Mouse (Mus musculus): ENCODE measurements around the gene Hip1.

GRCm38 (mm10) chr5:135463380-135463779 lies 81.5 kb downstream of the Hip1 start:
- no peak for TF ChIP-seq CTCF (IDR thresholded peaks at IDR 0.05; ENCODE audit: low read depth, low read length)
- TF ChIP-seq POLR2A (IDR thresholded peaks at IDR 0.05; ENCODE audit: borderline replicate concordance, low read depth, low read length), result no peak
